Mouse (Mus musculus): ENCODE measurements around the gene Shbg. TPM values are rescaled to one million over a fixed set of nuclear protein-coding genes. Genes with fewer than 3 reads are reported as not detected.

Shbg gene
- total RNA-seq, 2 experiments from 2014 or later = not detected

DNA sequence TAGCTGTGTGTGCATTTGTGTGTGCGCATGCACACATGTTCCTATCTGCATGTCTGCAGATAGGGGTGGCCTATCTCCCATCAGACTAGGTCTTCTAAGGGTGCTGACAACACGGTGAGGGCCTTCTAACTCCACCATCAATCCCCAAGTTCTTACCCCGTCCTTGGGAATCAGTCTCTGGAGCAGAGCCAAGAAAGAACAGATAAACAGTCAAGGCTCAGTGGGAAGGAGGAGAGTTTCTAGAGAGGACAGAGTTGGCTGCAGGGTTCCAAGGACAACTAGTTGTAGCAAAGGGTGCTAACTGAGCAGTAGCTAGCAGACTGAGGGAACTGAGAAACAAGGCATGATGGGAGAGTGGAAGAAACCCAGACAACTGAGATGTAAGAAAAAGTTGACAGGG, 15.9 kb downstream of the Shbg start:
- DNase-seq (ENCODE audit: low spot score in 2 of 2) = no peak

DNA sequence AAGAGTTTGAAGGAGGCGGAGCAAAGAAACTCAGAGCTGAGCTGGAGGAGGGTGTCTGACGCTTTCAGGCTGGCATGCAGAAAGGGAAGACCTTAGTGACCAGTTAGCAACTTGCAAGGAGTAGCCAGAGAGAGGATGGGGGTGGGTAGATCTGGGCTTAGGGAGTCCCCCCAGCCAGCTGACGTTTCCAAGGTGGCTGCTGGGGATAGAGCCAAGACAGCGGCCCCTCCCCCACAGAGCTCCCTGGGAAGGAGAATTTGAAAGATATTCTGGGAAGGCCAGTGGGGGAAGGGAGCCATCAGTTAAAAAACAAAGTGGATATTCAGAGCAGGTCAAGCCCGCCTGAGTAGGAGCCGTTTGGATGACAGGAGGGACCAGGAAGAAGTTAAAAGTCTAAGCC, 17.6 kb downstream of the Shbg start:
- peak; percentile 79 to 87 for DNase-seq (ENCODE audit: low spot score in 2 of 2)

DNA sequence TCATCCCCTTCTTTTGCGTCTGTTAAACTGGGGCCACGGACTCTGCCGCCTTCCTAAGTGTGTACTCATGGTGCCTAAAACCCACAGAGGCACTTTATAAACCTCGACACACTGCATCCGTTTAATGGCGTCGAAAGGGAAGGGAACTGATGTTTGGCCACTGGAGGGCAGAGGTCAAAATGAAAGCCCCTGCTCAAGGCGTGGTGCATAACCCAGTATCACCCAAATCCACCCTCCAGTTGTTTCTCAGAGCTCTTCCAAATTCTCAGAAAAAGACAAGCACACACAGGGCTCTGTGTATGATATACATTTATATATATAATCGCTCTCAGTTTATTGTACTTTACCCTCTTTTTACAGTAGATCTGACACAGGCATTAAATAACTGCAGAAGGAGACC, 18.3 kb downstream of the Shbg start:
- no peak for DNase-seq (ENCODE audit: low spot score in 2 of 2)

DNA sequence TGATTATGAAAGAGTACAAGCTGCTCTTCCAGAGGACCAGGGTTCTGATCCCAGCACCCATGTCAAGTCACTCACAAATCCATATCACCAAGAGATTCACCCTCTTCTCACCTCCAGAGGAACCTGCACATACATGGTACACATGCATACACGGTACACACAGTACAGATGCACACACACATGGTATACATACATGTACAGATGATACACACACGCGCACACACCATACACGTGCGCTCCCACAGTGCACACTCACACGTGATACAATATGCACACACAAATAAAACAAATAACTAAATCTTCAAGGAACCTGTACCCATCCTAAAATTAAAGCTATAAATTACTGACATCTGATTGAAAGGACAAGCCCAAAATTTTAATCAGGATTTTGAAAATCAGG, 22.9 kb downstream of the Shbg start:
- DNase-seq (ENCODE audit: low spot score in 2 of 2) = no peak

DNA sequence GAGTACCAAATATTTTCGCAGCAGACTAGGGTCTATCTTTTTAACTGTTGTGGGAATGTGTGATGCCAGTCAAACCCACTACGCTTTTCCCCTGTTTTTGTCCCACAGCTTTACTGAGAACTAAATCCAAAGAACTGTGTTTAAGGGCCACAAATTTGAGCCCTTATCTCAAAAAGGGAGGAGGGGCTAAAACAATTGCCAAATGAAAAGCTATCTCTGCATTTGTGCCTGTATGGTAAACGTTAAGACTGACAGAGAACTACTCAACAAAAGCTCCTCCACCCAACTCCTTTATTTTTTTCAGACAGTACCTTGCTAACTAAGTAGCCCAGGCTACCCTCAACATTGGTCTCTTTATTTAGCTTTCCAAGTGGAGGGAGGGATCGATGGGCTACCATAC, 24.9 kb downstream of the Shbg start:
- no peak for DNase-seq (ENCODE audit: low spot score in 2 of 2)

DNA sequence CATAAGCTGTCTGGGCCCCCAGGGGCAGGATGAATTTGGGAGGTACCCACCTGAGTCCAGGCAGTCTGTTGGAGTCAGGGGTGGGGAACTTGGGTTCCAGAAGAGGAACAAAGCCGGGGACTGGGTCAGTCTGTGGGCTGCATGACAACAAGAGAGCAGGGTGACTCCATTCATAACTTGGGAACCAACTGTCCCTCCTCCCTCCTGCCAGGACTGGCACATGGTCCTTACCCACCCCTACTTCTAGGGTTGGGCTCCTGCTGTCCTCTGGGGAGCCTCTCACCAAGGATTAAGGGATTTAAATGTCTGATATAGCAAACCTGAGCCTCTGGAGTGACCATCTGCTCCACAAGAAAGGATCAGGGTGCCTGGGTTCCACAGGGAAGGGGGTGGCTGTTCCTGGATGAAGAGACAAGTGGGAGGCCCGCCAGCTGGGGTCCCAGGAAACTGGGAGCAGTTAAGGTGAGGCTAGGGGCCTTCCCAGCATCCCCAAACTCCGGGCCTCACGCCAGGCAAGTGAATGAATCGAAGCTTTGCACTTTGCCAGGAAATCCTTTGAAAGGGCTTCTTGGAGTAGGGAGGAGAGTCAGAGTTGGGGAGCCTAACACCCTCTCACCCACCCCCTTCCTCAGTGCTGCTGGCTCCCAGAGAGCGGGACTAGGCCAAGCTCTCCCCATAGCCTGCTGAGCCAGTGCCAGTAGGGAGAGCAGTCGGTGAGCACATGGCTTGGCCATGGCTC, 25.6 kb downstream of the Shbg start:
- peak; percentile 84 to 89 for DNase-seq (ENCODE audit: low spot score in 2 of 2)

DNA sequence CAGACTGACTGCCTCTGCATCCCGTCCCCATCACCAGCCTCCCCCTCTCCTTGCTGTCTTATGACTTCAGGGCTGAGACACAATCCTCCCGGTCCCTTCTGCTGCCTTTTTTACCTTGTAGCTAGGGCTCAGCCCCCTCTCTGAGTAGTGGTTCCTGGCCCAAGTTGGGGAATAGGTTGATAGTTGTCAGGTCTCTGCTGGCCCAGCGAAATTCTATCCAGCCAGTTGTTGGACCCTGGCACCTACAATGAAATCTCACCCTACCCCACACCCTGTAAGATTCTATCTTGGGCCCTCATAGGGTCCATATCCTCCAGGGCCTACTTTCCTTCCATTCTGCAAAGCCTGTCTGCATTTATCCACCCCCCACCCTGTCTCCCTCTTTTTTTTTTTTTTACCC, 26.3 kb downstream of the Shbg start:
- DNase-seq (ENCODE audit: low spot score in 2 of 2) = no peak

DNA sequence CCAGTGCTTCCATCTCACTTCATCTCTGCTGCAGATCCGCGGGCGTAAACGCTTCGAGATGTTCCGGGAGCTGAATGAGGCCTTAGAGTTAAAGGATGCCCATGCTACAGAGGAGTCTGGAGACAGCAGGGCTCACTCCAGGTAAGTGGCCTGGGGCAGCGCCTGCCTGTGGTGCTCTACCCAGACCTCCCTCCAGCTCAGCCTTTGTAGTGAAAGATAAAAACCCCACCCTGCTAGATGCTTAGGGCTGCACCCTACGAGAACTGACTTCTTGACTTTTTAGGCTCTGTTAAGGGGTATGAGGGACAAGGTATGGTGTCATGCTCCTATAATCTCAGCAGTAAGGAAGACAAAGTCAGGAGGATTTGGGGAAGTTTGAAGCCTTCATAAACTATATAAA, 27.1 kb downstream of the Shbg start:
- DNase-seq (ENCODE audit: low spot score in 2 of 2) = no peak

DNA sequence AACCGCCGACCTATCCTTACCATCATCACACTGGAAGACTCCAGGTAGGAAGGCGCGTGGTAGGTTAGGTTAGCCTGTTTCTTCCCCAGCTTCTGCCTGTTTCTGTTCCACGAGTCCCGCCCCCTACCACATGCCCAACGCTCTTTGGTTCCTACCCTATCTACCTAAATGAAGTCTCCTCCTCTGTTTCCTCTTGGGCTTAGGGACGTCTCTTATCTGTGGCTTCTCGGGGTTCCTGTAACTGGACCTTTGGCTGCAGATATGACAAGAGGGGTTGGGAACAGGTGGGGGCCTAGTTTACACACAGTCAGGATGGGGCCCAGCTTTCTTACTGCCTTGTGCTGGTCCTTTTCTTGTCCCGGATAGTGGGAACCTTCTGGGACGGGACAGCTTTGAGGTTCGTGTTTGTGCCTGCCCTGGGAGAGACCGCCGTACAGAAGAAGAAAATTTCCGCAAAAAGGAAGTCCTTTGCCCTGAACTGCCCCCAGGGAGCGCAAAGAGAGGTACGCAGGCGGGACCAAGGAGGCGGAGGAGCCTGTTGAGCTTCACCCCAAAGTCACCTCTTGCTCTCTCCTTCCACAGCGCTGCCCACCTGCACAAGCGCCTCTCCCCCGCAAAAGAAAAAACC, 28.4 kb downstream of the Shbg start:
- DNase-seq (ENCODE audit: low spot score in 2 of 2) = no peak

DNA sequence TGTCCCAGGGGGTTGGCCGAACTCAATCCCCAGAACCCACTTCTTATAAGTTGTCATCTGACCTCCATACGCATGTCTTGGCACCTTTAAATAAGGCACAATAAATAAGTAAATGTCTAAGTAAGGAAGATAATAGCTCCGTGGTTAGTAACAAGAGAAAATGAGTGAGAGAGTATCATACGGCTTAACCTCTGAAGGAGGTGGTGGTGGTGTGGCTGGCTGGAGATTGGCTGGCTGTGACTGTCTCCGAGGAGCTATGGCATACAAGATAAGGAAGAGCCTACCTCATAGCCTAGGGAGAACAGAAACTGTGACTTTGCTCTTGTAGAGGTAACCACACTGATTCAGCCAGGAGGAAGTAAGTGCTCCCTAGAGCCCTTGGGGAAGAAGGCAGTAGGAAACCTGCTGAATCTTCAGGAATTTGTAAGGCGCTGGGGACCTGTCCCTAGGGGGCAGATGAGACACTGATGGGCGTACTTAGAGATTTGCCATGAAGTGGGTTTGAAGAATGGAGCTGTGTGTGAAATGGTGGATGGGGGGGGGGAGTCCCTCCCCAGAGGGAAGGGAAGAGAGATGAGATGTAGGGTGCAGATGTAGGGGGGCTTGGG, 31.9 kb downstream of the Shbg start:
- no peak for DNase-seq (ENCODE audit: low spot score in 2 of 2)

DNA sequence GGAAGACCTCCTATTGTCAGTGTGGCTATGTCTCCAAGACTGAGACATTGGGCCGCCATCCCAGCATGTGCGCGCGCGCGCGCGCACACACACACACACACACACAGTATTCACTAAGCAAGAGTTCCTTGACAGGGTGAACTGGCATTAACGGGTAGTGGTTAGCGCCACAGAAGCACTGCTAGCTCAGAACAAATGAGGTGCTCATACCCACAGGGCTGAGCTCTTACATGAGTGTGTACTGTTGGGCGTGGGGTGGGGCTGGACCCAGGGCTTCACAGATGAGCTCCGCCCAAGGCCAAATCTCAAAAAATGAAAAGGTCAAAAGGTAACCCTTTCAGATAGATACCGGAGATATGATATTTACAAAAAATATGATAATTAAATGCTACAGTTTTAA, 32.8 kb downstream of the Shbg start:
- DNase-seq (ENCODE audit: low spot score in 2 of 2) = no peak

DNA sequence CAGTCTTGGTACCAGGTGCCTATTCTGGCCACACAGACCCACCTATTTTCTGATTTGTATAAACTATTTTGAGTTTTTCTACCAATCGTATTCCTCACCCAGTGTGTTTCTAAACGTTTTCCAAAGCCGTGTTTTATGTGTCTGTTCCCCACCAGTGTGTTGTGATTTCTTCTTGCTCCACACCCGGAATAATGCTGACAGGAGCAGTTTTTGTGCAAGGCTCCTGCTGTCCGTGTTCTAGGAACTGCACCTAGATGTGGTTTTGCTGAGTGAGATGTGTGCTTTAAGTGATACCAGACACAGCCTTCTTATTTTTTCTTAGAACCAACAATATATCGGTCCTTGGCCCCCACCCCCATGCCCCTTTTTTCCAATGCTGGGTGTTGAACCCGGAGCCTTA, 33.7 kb downstream of the Shbg start:
- DNase-seq (ENCODE audit: low spot score in 2 of 2) = no peak

DNA sequence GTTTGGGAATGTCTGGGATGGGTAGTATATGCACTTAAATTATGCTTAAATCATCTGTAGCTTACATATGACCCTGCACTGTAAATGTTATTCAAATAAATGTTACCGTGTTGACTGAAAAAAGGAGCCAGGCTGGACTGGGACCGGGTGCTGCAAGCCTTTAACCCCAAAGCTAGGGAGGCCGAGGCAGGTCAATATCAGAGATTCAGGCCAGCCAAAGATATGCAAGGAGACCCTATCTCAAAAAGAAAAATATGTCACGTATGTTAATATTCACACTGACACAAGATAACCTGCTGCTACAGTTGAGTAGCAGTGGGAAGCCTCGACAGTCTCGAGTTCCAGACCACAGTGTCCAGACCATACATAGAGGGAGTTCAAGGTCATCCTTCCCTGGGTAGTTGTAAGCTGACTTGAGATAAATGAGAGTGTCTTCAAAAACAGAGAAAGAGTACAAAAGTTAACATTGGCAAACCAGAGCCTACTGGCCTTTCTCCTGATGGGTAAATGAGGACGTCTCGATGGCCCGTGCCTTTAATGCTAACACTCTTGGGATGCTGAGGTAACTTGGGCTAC, 35.4 kb downstream of the Shbg start:
- no peak for DNase-seq (ENCODE audit: low spot score in 2 of 2)

DNA sequence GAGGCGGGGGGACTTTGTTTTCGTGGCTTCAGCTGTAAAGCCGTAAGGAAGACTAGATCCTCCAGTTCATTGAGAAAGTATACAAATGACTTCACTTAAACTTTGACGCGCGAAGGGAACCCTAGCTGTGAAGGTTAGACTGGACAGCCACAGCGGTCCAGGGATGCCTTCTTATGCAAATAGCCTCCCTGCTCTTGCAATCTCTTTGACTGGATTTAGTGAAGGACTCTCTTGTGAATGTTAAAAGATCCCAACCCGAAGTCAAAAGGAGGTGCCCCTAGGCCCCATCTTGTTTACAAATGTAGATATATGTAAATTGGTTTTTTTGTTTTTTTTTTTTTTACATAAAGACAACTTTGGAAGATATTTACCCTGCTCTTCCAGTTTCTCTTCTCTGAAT, 35.9 kb downstream of the Shbg start:
- no peak for DNase-seq (ENCODE audit: low spot score in 2 of 2)

DNA sequence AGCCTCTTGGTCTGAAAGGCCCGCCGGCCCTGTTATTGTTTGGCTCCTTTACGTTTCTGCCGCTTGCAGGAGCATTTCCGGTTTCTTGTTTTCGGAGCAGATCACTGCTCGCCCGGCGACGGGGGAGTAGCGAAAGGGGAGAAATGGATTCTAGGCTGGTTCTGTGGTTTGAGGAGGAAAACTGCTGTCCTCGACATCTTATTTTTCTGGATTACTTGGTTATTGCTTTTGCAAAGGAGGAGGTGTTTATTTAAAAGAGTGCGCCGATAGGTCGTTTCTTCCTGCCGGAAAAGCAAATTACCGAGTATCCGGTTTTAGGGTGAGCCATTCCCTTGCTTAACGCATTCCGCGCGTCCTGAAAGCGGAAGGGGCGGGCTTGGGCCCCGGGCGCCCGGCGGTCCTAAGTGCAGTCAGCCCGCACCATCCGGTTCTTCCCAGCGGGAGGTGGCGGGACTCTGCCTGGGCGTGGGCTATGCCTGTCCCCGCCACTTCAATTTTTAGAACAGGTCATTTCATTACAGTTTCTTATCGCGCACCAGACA, 36.5 kb downstream of the Shbg start:
- DNase-seq (ENCODE audit: low spot score in 2 of 2) = peak; percentile 83 to 88

DNA sequence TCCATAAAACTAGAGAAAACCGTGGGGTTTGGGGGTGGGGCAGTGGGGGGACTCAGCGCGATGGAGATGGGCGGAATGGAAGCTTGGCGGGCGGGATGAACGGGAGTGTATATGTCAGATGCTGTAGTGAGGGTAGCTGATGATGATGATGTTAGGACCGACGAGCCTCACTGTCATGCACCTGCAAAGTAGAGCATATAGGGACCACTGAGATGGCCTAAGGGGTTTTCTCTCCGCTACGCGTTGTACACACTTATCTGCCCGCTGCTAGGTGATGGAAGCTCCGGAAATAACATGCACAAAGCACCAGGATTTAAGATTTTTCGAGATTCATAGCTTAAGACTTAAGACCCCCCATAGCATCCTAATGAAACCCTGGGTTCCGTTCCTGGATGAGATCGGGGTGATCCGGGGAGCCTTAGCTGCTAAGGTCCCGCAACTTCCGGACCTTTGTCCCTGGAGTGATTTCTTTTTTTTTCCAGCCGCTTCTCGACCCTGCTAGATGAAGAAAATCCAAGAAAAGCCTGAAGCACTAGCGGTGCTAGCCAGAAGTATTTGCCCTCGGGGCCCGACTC, 37.0 kb downstream of the Shbg start:
- peak in 1 of 2 experiments; percentile 32 for DNase-seq (ENCODE audit: low spot score in 2 of 2)

DNA sequence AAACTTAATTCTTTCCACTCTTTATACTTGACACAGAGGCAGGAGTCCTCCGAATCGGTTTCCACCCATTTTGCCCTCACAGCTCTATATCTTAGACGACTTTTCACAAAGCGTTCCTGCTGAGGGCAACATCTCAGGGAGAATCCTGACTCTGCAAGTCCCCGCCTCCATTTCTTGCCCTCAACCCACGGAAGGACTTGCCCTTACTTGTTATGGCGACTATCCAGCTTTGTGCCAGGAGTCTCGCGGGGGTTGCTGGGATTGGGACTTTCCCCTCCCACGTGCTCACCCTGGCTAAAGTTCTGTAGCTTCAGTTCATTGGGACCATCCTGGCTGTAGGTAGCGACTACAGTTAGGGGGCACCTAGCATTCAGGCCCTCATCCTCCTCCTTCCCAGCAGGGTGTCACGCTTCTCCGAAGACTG, 37.6 kb downstream of the Shbg start, which contains the start of the genes Wrap53 and Trp53:
Wrap53 (minus strand) TSS at position 165 of the 424 bp plus-strand sequence.
Trp53 (plus strand) TSS at position 269 of the 424 bp plus-strand sequence.
- peak; percentile 78 to 87 for DNase-seq (ENCODE audit: low spot score in 2 of 2)

DNA sequence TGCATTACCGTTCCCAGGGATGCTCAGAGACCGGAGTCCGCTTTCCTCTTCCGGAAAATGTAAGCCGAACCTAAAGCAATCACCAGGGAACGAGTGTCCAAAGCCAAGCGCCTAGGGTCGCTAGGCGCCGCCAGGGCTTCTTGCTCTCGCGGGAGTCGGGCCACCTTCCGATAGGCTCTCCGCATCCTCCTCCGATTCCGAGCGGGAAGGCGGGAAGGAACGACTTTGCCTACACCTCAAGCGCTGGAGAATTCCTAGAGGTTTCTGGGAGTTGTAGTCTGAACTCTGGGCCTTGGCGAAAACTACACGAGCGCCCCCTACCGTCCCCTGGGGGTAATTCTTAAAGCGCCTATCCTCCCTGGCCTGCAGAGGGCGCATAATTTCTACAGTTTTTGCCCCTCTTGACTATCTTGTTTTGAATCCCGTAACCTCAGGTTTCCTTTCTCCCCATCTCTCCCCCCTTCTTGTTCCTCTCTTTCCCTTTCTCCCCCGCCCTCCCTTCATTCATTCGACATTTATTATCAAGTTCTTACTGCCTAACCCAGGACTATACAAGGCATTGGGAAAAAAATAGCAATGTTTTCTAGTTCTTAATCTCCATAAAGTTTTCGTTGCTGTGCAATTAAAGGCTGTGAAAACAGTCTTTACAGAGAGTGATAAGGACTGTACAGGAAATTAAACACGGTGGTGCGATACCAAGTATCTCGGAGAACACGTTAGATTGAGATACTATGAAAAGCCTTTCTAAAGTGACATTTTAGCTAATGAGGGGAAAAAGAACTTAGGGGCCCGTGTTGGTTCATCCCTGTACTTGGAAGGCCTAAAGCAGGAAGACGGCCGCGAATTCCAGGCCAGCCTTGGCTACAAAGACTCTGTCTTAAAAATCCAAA, 38.3 kb downstream of the Shbg start:
- peak; percentile 98 for DNase-seq (ENCODE audit: low spot score in 2 of 2)

DNA sequence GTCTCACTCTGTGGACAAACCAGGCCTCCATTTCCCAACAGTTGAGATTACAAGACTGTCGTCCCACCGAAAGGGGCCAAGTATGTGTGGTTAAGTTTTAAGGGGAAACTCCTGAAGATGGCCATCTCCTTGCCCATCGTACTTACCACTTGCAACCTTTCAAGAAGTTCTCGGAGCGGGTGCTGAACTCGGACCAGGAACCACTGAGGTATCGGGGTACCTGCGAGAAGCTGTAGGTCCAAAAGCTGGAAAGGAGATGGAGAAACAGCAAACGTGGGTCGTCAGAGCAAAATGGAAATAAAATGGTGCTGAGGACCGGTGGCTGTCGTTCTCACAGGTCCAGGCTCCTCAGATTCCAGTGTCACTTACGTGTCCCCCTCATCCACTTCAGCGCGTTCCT, 39.4 kb downstream of the Shbg start:
- no peak for DNase-seq (ENCODE audit: low spot score in 2 of 2)

DNA sequence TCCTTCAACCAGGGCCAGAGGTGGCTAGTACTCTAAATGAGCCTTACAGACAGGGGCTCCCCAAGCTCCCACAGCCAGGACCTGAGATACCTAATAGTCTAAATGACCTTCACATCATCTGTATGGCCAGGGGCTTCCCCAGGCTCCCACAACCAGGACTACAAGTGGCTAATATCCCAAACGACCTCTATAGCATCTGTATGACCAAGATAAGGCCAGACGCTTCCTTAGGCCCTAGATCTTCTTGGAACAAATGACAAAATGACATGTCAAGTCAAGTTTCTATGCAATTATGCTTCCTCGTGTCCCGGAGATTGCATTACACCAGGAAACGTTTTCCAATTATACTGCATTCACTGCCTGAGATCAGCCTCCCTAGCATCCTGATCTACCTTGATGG, 41.4 kb downstream of the Shbg start:
- DNase-seq (ENCODE audit: low spot score in 2 of 2) = no peak
